Mouse (Mus musculus) ES-Bruce4 (cell line): ENCODE data around the gene Gm1604a. TPM values are rescaled to one million over a fixed set of nuclear protein-coding genes. Genes with fewer than 3 reads are reported as not detected.
"Not testable (repeated sequence)": the region's sequence is repeated elsewhere in the genome, so short reads cannot be mapped to it uniquely, and the experiment has no call there.

Experiments used
- H3K27ac ChIP-seq: 2 replicates; pipeline ENCODE4 v1.5.1; 2012; ENCODE audit warnings: low read length, inconsistent platforms; ENCODE audit not compliant: insufficient read depth
- H3K27me3 ChIP-seq: 2 replicates; pipeline ENCODE4 v1.6.1; 2012; ENCODE audit warnings: mild to moderate bottlenecking, low read length, inconsistent platforms; ENCODE audit not compliant: control insufficient read depth, poor library complexity, insufficient read depth, severe bottlenecking
- H3K36me3 ChIP-seq: 2 replicates; pipeline ENCODE4 v1.6.1; 2012; ENCODE audit warnings: inconsistent platforms, mild to moderate bottlenecking, low read length, moderate library complexity; ENCODE audit not compliant: control insufficient read depth, poor library complexity, insufficient read depth, severe bottlenecking
- H3K4me1 ChIP-seq: one replicate; pipeline ENCODE4 v1.8.1; 2011; ENCODE audit warnings: low read length; ENCODE audit not compliant: control insufficient read depth, insufficient read depth
- H3K4me3 ChIP-seq: 2 replicates; pipeline ENCODE4 v1.5.1; 2011; ENCODE audit warnings: low read depth, mild to moderate bottlenecking, low read length
- H3K9ac ChIP-seq: 2 replicates; pipeline ENCODE4 v1.6.1; 2012; ENCODE audit warnings: low read depth, mild to moderate bottlenecking, inconsistent platforms; ENCODE audit not compliant: poor library complexity, severe bottlenecking
- H3K9me3 ChIP-seq: replicated peaks from 2 replicates; pipeline ENCODE4 v1.6.1; 2012; ENCODE audit warnings: mild to moderate bottlenecking, low read length, inconsistent platforms; ENCODE audit not compliant: control insufficient read depth, poor library complexity, insufficient read depth, severe bottlenecking
- polyA plus RNA-seq: library from polyadenylated mRNA; stranded (reverse); fragments of >200 nt; gene quantifications from 2 replicates; pipeline ENCODE4 v1.2.4, GENCODE M21; 2011; ENCODE audit warnings: low read depth; ENCODE audit not compliant: missing spikeins, insufficient read depth, insufficient read length

The Gm1604a gene
- polyA plus RNA-seq = not detected in 2 replicates

DNA sequence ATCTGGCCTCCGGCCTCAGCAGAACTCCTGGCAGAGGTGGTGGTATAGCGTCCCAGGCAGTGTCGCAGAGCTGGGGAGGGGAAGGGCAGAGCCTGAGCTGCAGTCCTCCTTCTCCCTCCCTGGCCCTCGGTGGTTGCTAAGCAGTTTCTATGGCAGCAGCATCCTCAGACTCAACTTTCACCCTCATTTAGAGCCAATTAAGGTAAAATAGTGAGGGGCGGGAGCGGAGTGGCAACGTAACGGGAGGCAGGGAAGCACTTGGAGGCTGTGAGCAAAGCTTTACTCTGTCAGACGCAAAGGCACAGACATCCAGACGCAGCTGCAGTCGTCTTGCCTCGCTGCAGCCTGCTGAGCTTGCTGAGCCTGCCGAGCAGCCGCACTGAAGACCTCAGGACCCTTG lies at the start of gene Gm1604a:
Gene Gm1604a, plus strand, starts transcription at position 312 of the 400 bp plus-strand sequence.
- H3K36me3 ChIP-seq, H3K27me3 ChIP-seq, H3K27ac ChIP-seq, H3K9me3 ChIP-seq, H3K9ac ChIP-seq, H3K4me1 ChIP-seq, H3K4me3 ChIP-seq: not testable (repeated sequence)

DNA sequence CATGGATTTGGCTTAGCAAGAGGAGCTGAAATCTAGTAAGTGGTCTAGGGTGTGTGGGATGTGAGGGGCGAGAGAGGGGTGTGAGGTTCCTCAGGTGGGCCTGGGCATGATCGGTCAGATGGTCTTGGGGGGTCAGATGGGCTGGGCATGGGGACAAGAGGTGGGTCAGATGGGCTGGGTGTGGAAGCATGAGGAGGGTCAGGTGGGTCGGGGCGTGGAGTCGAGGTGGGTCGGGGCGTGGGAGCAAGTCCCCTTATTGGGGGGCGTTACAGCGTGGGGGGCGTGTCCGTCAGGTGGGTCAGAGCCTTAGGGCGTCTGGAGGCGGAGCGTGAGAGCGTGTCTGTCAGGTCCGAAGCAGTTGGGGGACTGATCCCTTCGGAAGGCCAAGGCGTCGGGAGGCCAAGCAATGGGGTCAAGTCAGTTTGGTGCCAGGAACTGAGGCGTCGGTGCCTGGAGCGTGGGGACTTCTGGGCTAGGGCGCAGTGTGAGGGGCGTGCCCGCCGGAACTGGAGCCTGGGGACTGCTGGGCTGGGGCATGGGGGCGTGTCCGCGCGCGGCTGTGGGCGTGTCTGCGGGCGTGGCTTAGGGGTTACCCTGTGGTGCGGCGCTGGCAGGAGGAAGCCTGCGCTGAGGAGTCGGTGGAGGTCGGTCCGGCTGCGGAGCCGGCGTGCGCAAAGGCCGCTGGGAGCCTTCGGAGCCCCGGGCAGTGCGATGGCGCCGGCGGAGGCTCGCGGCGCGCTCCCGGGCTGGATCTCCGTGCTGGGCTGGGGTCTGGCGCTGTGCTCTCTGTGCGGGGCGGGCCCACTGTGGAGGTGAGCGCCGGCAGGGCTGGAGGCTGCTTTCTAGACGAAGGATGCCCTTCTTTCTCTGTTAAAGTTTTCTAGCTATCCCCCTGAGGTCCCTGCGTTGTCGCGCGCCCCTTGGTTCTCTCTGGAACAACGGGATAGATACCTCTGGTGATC lies 46.8 kb upstream of the Gm1604a start, which contains the start of gene Gm49721:
Gene Gm49721, plus strand, starts transcription at position 618 of the 962 bp plus-strand sequence.
- H3K36me3 ChIP-seq, H3K27ac ChIP-seq, H3K4me1 ChIP-seq, H3K27me3 ChIP-seq, H3K9me3 ChIP-seq: not testable (repeated sequence)
- H3K9ac ChIP-seq = peak within 1 kb of the TSS; percentile 85
- peak within 1 kb of the TSS; percentile 95 for H3K4me3 ChIP-seq

DNA sequence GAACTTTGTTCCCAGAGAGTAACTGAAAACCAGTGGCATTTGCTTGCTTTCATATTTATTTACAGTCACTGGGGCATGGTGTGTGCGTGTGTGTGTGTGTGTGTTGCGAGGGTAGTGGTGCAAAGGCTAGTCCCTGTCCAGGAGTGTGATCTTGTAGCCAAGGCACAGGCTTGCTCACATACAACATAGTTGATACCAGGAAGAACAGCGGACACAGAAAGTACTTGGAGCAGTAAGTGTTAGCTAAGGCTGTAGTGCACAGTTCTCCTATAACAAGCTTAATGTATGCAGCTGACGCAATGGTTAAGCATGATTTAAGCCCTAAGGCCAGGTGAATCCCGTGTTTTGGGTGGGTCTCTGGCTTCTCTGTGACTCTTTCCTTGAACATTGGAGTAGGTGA lies 46.0 kb upstream of the Gm1604a start:
- Histone ChIP-seq H3K4me3 (peak overlapping the region; percentile 95), H3K9ac (peak overlapping the region; percentile 85)
- H3K27ac ChIP-seq, H3K36me3 ChIP-seq, H3K9me3 ChIP-seq, H3K27me3 ChIP-seq, H3K4me1 ChIP-seq: not testable (repeated sequence)

GRCm38 (mm10) chr17:6980144-6980543 lies 45.2 kb upstream of the Gm1604a start:
- not testable (repeated sequence) for H3K9me3 ChIP-seq, H3K27ac ChIP-seq, H3K27me3 ChIP-seq, H3K9ac ChIP-seq, H3K36me3 ChIP-seq, H3K4me3 ChIP-seq, H3K4me1 ChIP-seq

- H3K9me3 ChIP-seq, H3K27ac ChIP-seq, H3K36me3 ChIP-seq, H3K4me1 ChIP-seq, H3K27me3 ChIP-seq, H3K4me3 ChIP-seq, H3K9ac ChIP-seq: not testable (repeated sequence)
These were observed 39.2 kb upstream of the Gm1604a start for GRCm38 (mm10) chr17:6986118-6986517.

GRCm38 (mm10) chr17:6995504-6995903 lies 29.9 kb upstream of the Gm1604a start:
- not testable (repeated sequence) for H3K36me3 ChIP-seq, H3K27ac ChIP-seq, H3K9me3 ChIP-seq, H3K4me3 ChIP-seq, H3K27me3 ChIP-seq, H3K9ac ChIP-seq, H3K4me1 ChIP-seq

DNA sequence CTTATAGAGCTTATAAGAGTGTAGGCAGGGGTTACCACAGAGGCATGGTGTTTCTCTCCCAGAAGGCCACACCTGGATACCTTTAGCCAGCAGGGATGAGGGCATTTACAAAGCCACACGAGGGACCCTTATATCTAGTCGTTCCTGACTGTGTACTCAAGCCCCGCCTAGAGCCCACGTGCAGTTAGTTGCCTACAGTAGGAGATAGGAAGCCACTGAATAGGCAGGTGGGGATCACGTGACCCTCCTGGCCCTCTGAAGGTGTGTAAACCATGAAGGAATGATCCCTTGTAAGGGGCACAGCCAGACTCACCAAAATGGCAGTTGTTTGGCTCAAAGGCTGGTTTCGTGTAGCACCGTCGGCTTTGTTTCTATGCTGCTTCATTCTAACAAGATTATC lies 28.5 kb upstream of the Gm1604a start:
- H3K9ac ChIP-seq, H3K9me3 ChIP-seq, H3K4me1 ChIP-seq, H3K36me3 ChIP-seq, H3K27me3 ChIP-seq, H3K27ac ChIP-seq, H3K4me3 ChIP-seq: not testable (repeated sequence)

- H3K4me3 ChIP-seq, H3K36me3 ChIP-seq, H3K9me3 ChIP-seq, H3K27me3 ChIP-seq, H3K9ac ChIP-seq, H3K27ac ChIP-seq, H3K4me1 ChIP-seq: not testable (repeated sequence)
These were observed 27.4 kb upstream of the Gm1604a start for GRCm38 (mm10) chr17:6997778-6998490.

DNA sequence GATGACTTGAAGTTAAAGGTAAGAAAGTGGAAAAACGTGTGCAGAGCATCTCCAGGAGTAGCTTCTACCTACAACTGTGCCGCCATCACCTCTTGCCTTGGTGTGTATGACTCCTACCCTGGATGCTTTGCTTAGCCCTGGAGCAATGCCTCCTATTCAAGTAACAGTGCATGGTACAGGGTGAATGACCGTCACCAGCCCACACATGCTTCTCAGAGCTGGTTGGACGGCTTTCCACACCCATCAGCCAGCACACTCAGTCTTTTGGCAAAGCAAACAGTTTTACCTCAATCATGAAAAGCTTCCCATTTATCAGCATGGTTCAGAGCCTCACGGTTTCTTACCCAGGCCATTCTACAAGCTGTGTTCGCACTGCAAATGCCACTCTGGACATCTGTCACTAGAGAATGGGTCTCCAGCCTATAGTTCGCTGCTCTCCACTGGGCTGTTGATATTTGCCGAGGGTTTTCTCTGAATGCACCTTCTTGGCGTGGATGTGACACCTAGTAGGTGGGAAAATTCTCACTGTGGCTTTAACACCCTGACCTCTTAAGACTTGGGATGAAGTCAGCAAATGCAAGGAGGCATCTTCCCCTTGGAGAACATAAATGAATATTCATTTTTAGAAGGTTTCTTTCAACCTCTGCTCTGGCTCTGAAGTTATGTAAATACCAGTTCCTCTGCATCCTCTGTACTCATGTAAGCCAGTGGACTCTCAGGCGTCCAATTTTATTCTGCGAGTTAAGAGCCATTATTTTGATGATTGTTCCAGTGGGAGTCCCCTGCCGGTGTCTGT lies 23.4 kb upstream of the Gm1604a start:
- not testable (repeated sequence) for H3K4me1 ChIP-seq, H3K27ac ChIP-seq, H3K4me3 ChIP-seq, H3K9ac ChIP-seq, H3K36me3 ChIP-seq, H3K27me3 ChIP-seq, H3K9me3 ChIP-seq
